Comparison of ENCODE assay signal across 8 mouse cellular contexts in the genomic region with DNA sequence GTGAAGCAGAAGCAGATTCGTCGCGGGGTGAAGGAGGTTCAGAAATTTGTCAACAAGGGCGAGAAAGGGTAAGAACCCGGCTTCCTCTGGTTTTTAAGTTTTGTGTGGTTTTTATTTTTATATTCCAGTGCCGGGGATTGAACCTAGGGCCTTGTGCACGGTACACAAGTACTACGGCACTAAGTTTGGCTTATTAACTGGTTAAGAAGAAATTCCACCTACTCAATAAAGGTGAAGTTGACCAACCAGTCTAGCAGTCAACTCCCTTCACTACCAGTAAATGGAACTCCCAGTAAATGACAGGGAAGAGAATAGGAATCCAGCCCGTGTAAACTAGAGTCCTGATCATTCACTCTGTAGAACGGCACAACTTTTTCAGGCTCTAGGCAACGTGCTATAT. TPM values are rescaled to one million over a fixed set of nuclear protein-coding genes. Genes with fewer than 3 reads are reported as not detected.
A peak's percentile ranks its signal among the peaks of the same experiment; 100 is the strongest.
DNase-seq lines count a peak whose midpoint lies in the region; ATAC-seq and TF ChIP-seq lines count a peak whose summit lies in the region.

No protein-coding gene starts in this region.

- ATAC-seq in lung, embryonic 16.5 days (ENCODE audit: low read depth) = no peak
- no peak for ATAC-seq in limb, embryonic 11.5 days (ENCODE audit: insufficient number of reproducible peaks, low FRiP score, low TSS enrichment, low read depth)
- no peak for ATAC-seq in erythroid progenitor cell, adult 5-6 weeks (replicated peaks; ENCODE audit: low FRiP score, poor library complexity, severe bottlenecking)

- H3K9ac ChIP-seq in lung, embryonic 16.5 days (ENCODE audit: low read length) = peak overlapping the region; percentile 83
- peak overlapping the region; percentile 77 for H3K9ac ChIP-seq in limb, embryonic 11.5 days (ENCODE audit: low read length)

- peak overlapping the region; percentile 86 for H3K4me2 ChIP-seq in lung, embryonic 16.5 days (ENCODE audit: low read depth, low read length)
- H3K4me2 ChIP-seq in limb, embryonic 11.5 days (ENCODE audit: low read depth, severe bottlenecking) = peak overlapping the region; percentile 76

- H3K9me3 ChIP-seq in lung, embryonic 16.5 days (ENCODE audit: control insufficient read depth, low read length) = no peaks in the 10 kb centered on the region
- H3K9me3 ChIP-seq in limb, embryonic 11.5 days (ENCODE audit: control insufficient read depth, low read length) = no peaks in the 10 kb centered on the region

- no peaks in the 10 kb centered on the region for H3K27me3 ChIP-seq in lung, embryonic 16.5 days (ENCODE audit: control insufficient read depth, insufficient read depth, low read depth, low read length)
- H3K27me3 ChIP-seq in limb, embryonic 11.5 days (ENCODE audit: control insufficient read depth, insufficient read depth, low read length) = no peaks in the 10 kb centered on the region

- peaks cover 17% of the 10 kb centered on the region for H3K4me1 ChIP-seq in lung, embryonic 16.5 days (replicated peaks; ENCODE audit: control insufficient read depth, insufficient read depth, low read length)
- H3K4me1 ChIP-seq in embryonic fibroblast, embryonic 13.5 days (ENCODE audit: control insufficient read depth, insufficient read depth, low read length) = peaks cover 8% of the 10 kb centered on the region; the same call in 1 of the 2 replicates
- peaks cover 4% of the 10 kb centered on the region; the same call in 1 of the 2 replicates for H3K4me1 ChIP-seq in limb, embryonic 11.5 days (ENCODE audit: control insufficient read depth, insufficient read depth, low read length)
- peaks cover 29% of the 10 kb centered on the region for H3K4me1 ChIP-seq in olfactory bulb, adult 2 months (ENCODE audit: control insufficient read depth, insufficient read depth, low read length)

- peak overlapping the region; percentile 50; the same call in 1 of the 2 replicates for H3K27ac ChIP-seq in lung, embryonic 16.5 days (ENCODE audit: low read length)
- H3K27ac ChIP-seq in embryonic fibroblast, embryonic 13.5 days (ENCODE audit: insufficient read depth, low read length) = 0 out of 2 replicates have a peak overlapping the region, but pooled peaks have one; percentile 5
- no peak overlapping the region for H3K27ac ChIP-seq in limb, embryonic 11.5 days (replicated peaks; ENCODE audit: low read depth, low read length)
- H3K27ac ChIP-seq in olfactory bulb, adult 2 months (ENCODE audit: insufficient read depth, low read depth, low read length) = no peak overlapping the region

- peaks cover 14% of the 10 kb centered on the region for H3K36me3 ChIP-seq in lung, embryonic 16.5 days (ENCODE audit: control insufficient read depth, insufficient read depth, low read length)
- H3K36me3 ChIP-seq in limb, embryonic 11.5 days (ENCODE audit: control insufficient read depth, insufficient read depth, low read length) = peaks cover 18% of the 10 kb centered on the region; the same call in 1 of the 2 replicates

- H3K4me3 ChIP-seq in lung, embryonic 16.5 days (ENCODE audit: low read length) = peak overlapping the region; percentile 88
- peak overlapping the region; percentile 93 for H3K4me3 ChIP-seq in embryonic fibroblast, embryonic 13.5 days (ENCODE audit: insufficient read depth, low read length)
- H3K4me3 ChIP-seq in limb, embryonic 11.5 days (ENCODE audit: low read depth, low read length) = peak overlapping the region; percentile 81
- peak overlapping the region; percentile 81 for H3K4me3 ChIP-seq in olfactory bulb, adult 2 months (ENCODE audit: insufficient read depth, low read depth, low read length)

- TF ChIP-seq POLR2A in embryonic fibroblast, embryonic 13.5 days (IDR thresholded peaks at IDR 0.05; ENCODE audit: low read depth, low read length) = no peak
- no peak for TF ChIP-seq POLR2A in olfactory bulb, adult 2 months (IDR thresholded peaks at IDR 0.05; ENCODE audit: insufficient read depth, low read depth, low read length)

- TF ChIP-seq CTCF in embryonic fibroblast, embryonic 13.5 days (IDR thresholded peaks at IDR 0.05; ENCODE audit: borderline replicate concordance, insufficient read depth, low read length) = no peak
- no peak for TF ChIP-seq CTCF in olfactory bulb, adult 2 months (IDR thresholded peaks at IDR 0.05; ENCODE audit: insufficient read depth, low read depth, low read length)

- WGBS in lung, embryonic 16.5 days = 1% methylated on average over 11 of the region's 11 CpGs
- 3% methylated on average over 11 of the region's 11 CpGs for WGBS in limb, embryonic 11.5 days
- under 1% methylated on average over 11 of the region's 11 CpGs for WGBS in olfactory bulb, adult 2 months

- no peak for DNase-seq in lung, postnatal 4 days
- no peak for DNase-seq in limb, embryonic 11.5 days (ENCODE audit: low spot score)
- no peak for DNase-seq in embryo, embryonic 10 days (ENCODE audit: low spot score)
- DNase-seq in right cerebral cortex, postnatal 36 days (ENCODE audit: low spot score in 2 of 2) = no peak

RNA-seq across cellular contexts. Expression of gene Nhp2, which starts 0.5 kb away (rescaled TPM):
- polyA plus RNA-seq in lung, embryonic 16.5 days (2015; fragmentation: Nextera tagmentation; extraction: Ambion mirVana) = 111 and 116 TPM in 2 replicates
- polyA plus RNA-seq in embryonic fibroblast, embryonic 13.5 days (2011; ENCODE audit: insufficient read length, low read depth, missing spikeins) = 61.2 and 70.9 TPM in 2 replicates
- 180 and 181 TPM in 2 replicates for polyA plus RNA-seq in limb, embryonic 11.5 days (2014; fragmentation: Nextera tagmentation; extraction: Ambion mirVana)
- not detected in 2 replicates for polyA plus RNA-seq in olfactory bulb, adult 2 months (2012; ENCODE audit: insufficient read depth, insufficient read length, low replicate concordance, missing spikeins)
- total RNA-seq in erythroid progenitor cell, adult 5-6 weeks (2015; ENCODE audit: low replicate concordance) = 15.9 and 23.1 TPM in 2 replicates
- total RNA-seq in erythroid progenitor cell, adult 5-6 weeks (2017; ENCODE audit: low replicate concordance) = 12.3 and 14.8 TPM in 2 replicates

RNA-seq across cellular contexts. Expression of gene Hnrnpab, which starts 13.4 kb away (rescaled TPM):
- polyA plus RNA-seq in lung, embryonic 16.5 days (2015; fragmentation: Nextera tagmentation; extraction: Ambion mirVana) = 317 and 349 TPM in 2 replicates
- 361 and 364 TPM in 2 replicates for polyA plus RNA-seq in embryonic fibroblast, embryonic 13.5 days (2011; ENCODE audit: insufficient read length, low read depth, missing spikeins)
- polyA plus RNA-seq in limb, embryonic 11.5 days (2014; fragmentation: Nextera tagmentation; extraction: Ambion mirVana) = 796 and 869 TPM in 2 replicates
- polyA plus RNA-seq in olfactory bulb, adult 2 months (2012; ENCODE audit: insufficient read depth, insufficient read length, low replicate concordance, missing spikeins) = 230 and 328 TPM in 2 replicates
- 250 and 265 TPM in 2 replicates for total RNA-seq in erythroid progenitor cell, adult 5-6 weeks (2015; ENCODE audit: low replicate concordance)
- 313 and 505 TPM in 2 replicates for total RNA-seq in erythroid progenitor cell, adult 5-6 weeks (2017; ENCODE audit: low replicate concordance)

RNA-seq across cellular contexts. Expression of gene Rmnd5b, which starts 15.6 kb away (rescaled TPM):
- polyA plus RNA-seq in lung, embryonic 16.5 days (2015; fragmentation: Nextera tagmentation; extraction: Ambion mirVana) = 41.1 and 41.8 TPM in 2 replicates
- 17.5 and 20.0 TPM in 2 replicates for polyA plus RNA-seq in embryonic fibroblast, embryonic 13.5 days (2011; ENCODE audit: insufficient read length, low read depth, missing spikeins)
- polyA plus RNA-seq in limb, embryonic 11.5 days (2014; fragmentation: Nextera tagmentation; extraction: Ambion mirVana) = 38.1 and 40.8 TPM in 2 replicates
- polyA plus RNA-seq in olfactory bulb, adult 2 months (2012; ENCODE audit: insufficient read depth, insufficient read length, low replicate concordance, missing spikeins) = not detected in 2 replicates
- 8.6 and 10.5 TPM in 2 replicates for total RNA-seq in erythroid progenitor cell, adult 5-6 weeks (2015; ENCODE audit: low replicate concordance)
- 2.1 and 14.6 TPM in 2 replicates for total RNA-seq in erythroid progenitor cell, adult 5-6 weeks (2017; ENCODE audit: low replicate concordance)

RNA-seq across cellular contexts. Expression of gene N4bp3, which starts 30.6 kb away (rescaled TPM):
- 43.4 and 43.5 TPM in 2 replicates for polyA plus RNA-seq in lung, embryonic 16.5 days (2015; fragmentation: Nextera tagmentation; extraction: Ambion mirVana)
- 0.35 and 1.8 TPM in 2 replicates for polyA plus RNA-seq in embryonic fibroblast, embryonic 13.5 days (2011; ENCODE audit: insufficient read length, low read depth, missing spikeins)
- polyA plus RNA-seq in limb, embryonic 11.5 days (2014; fragmentation: Nextera tagmentation; extraction: Ambion mirVana) = 14.3 and 18.2 TPM in 2 replicates
- not detected in 2 replicates for polyA plus RNA-seq in olfactory bulb, adult 2 months (2012; ENCODE audit: insufficient read depth, insufficient read length, low replicate concordance, missing spikeins)
- not detected in 2 replicates for total RNA-seq in erythroid progenitor cell, adult 5-6 weeks (2015; ENCODE audit: low replicate concordance)
- 2.1 TPM in 1 of 2 replicates, not detected in the other for total RNA-seq in erythroid progenitor cell, adult 5-6 weeks (2017; ENCODE audit: low replicate concordance)

RNA-seq across cellular contexts. Expression of gene D930048N14Rik, which starts 30.7 kb away (rescaled TPM):
- polyA plus RNA-seq in lung, embryonic 16.5 days (2015; fragmentation: Nextera tagmentation; extraction: Ambion mirVana) = 4.0 and 4.5 TPM in 2 replicates
- polyA plus RNA-seq in embryonic fibroblast, embryonic 13.5 days (2011; ENCODE audit: insufficient read length, low read depth, missing spikeins) = 0.30 and 0.52 TPM in 2 replicates
- 2.4 and 2.5 TPM in 2 replicates for polyA plus RNA-seq in limb, embryonic 11.5 days (2014; fragmentation: Nextera tagmentation; extraction: Ambion mirVana)
- not detected in 2 replicates for polyA plus RNA-seq in olfactory bulb, adult 2 months (2012; ENCODE audit: insufficient read depth, insufficient read length, low replicate concordance, missing spikeins)
- total RNA-seq in erythroid progenitor cell, adult 5-6 weeks (2015; ENCODE audit: low replicate concordance) = not detected in 2 replicates
- total RNA-seq in erythroid progenitor cell, adult 5-6 weeks (2017; ENCODE audit: low replicate concordance) = not detected in 2 replicates

Comparison
In these comparisons a context has a peak if more than half of its experiments do, and no peak if none do; other contexts are left out.
1. H3K27ac ChIP-seq: peak in lung, embryonic 16.5 days (single experiment) and embryonic fibroblast, embryonic 13.5 days (single experiment); none in limb, embryonic 11.5 days (single experiment) and olfactory bulb, adult 2 months (single experiment).
2. RNA of gene Nhp2, which starts 0.5 kb away (polyA plus RNA-seq): 180 to 181 TPM in limb, embryonic 11.5 days, 111 to 116 TPM in lung, embryonic 16.5 days and 61.2 to 70.9 TPM in embryonic fibroblast, embryonic 13.5 days; not detected in olfactory bulb, adult 2 months; every median in the first group is over 10 times any median in the second.
3. RNA of gene Rmnd5b, which starts 15.6 kb away (polyA plus RNA-seq): 41.1 to 41.8 TPM in lung, embryonic 16.5 days, 38.1 to 40.8 TPM in limb, embryonic 11.5 days and 17.5 to 20.0 TPM in embryonic fibroblast, embryonic 13.5 days; not detected in olfactory bulb, adult 2 months; every median in the first group is over 10 times any median in the second.
4. Peak in every context shown above with its lines, with median percentiles within 50 percentile points of each other: H3K4me3 ChIP-seq.